Mouse (Mus musculus): Measurements from ENCODE around the gene Ccdc153. TPM values are rescaled to one million over a fixed set of nuclear protein-coding genes. Genes with fewer than 3 reads are reported as not detected.
A peak's percentile ranks its signal among the peaks of the same experiment; 100 is the strongest.

Ccdc153 gene
- polyA plus RNA-seq, 1 experiment from 2014 or later: not detected

- 44% methylated on average over 26 of the region's 26 CpGs for WGBS
- no peaks in the 10 kb centered on the region for H3K9me3 ChIP-seq
- DNase-seq (ENCODE audit: low spot score): peak; percentile 73
- H3K36me3 ChIP-seq (replicated peaks): no peaks in the 10 kb centered on the region
- H3K27ac ChIP-seq (replicated peaks): no peak overlapping the region
- H3K4me1 ChIP-seq: peaks cover 26% of the 10 kb centered on the region
- H3K27me3 ChIP-seq (replicated peaks; ENCODE audit: low read depth, poor library complexity, severe bottlenecking): peaks cover 30% of the 10 kb centered on the region
- H3K4me3 ChIP-seq: peak overlapping the region; percentile 26; the same call in 1 of the 2 replicates
Measured at GRCm38 (mm10) chr9:44249181-44250146, 9.0 kb downstream of the Ccdc153 start.

GRCm38 (mm10) chr9:44250445-44250844 lies 10.0 kb downstream of the Ccdc153 start:
- Histone ChIP-seq H3K9me3 (no peaks in the 10 kb centered on the region), H3K4me3 (no peak overlapping the region), H3K27ac (replicated peaks) (no peak overlapping the region), H3K36me3 (replicated peaks) (no peaks in the 10 kb centered on the region), H3K27me3 (replicated peaks; ENCODE audit: low read depth, poor library complexity, severe bottlenecking) (peaks cover 30% of the 10 kb centered on the region), H3K4me1 (peaks cover 36% of the 10 kb centered on the region)
- WGBS: 60% methylated on average over 4 of the region's 4 CpGs
- no peak for DNase-seq (ENCODE audit: low spot score)

- Histone ChIP-seq H3K27ac (replicated peaks) (no peak within 1 kb of the TSS), H3K4me1 (peaks cover 37% of the 10 kb centered on the region), H3K9me3 (no peaks in the 10 kb centered on the region), H3K4me3 (no peak within 1 kb of the TSS), H3K27me3 (replicated peaks; ENCODE audit: low read depth, poor library complexity, severe bottlenecking) (peaks cover 30% of the 10 kb centered on the region), H3K36me3 (replicated peaks) (no peaks in the 10 kb centered on the region)
- WGBS: 81% methylated on average over 10 of the region's 10 CpGs
- no peak for DNase-seq (ENCODE audit: low spot score)
Measured at GRCm38 (mm10) chr9:44251314-44251713, 10.8 kb downstream of the Ccdc153 start, which contains the start of gene Pdzd3. Gene Pdzd3 (minus strand): TSS chr9:44251471.

GRCm38 (mm10) chr9:44253441-44253840 lies 13.0 kb downstream of the Ccdc153 start:
- Histone ChIP-seq H3K27me3 (replicated peaks; ENCODE audit: low read depth, poor library complexity, severe bottlenecking) (peaks cover 30% of the 10 kb centered on the region), H3K4me1 (peaks cover 37% of the 10 kb centered on the region), H3K27ac (replicated peaks) (0 out of 2 replicates have a peak overlapping the region, but pooled peaks have one; percentile 48), H3K9me3 (no peaks in the 10 kb centered on the region), H3K4me3 (no peak overlapping the region), H3K36me3 (replicated peaks) (no peaks in the 10 kb centered on the region)
- WGBS: 81% methylated on average over 6 of the region's 6 CpGs
- no peak for DNase-seq (ENCODE audit: low spot score)

GRCm38 (mm10) chr9:44254508-44255135 lies 14.1 kb downstream of the Ccdc153 start:
- H3K4me3 ChIP-seq: no peak overlapping the region
- H3K9me3 ChIP-seq: no peaks in the 10 kb centered on the region
- H3K27ac ChIP-seq (replicated peaks): peak overlapping the region; percentile 48; the same call in 1 of the 2 replicates
- peaks cover 30% of the 10 kb centered on the region for H3K4me1 ChIP-seq
- H3K27me3 ChIP-seq (replicated peaks; ENCODE audit: low read depth, poor library complexity, severe bottlenecking): peaks cover 21% of the 10 kb centered on the region
- WGBS: 7% methylated on average over 5 of the region's 5 CpGs
- H3K36me3 ChIP-seq (replicated peaks): no peaks in the 10 kb centered on the region
- peak; percentile 44 for DNase-seq (ENCODE audit: low spot score)

GRCm38 (mm10) chr9:44255136-44255521 lies 14.7 kb downstream of the Ccdc153 start:
- Histone ChIP-seq H3K27ac (replicated peaks) (peak overlapping the region; percentile 20; the same call in 1 of the 2 replicates), H3K36me3 (replicated peaks) (no peaks in the 10 kb centered on the region), H3K4me1 (peaks cover 27% of the 10 kb centered on the region), H3K9me3 (no peaks in the 10 kb centered on the region), H3K4me3 (no peak overlapping the region), H3K27me3 (replicated peaks; ENCODE audit: low read depth, poor library complexity, severe bottlenecking) (peaks cover 15% of the 10 kb centered on the region)
- WGBS: 64% methylated on average over 6 of the region's 6 CpGs
- DNase-seq (ENCODE audit: low spot score): no peak

GRCm38 (mm10) chr9:44256213-44256612 lies 15.7 kb downstream of the Ccdc153 start:
- 0 out of 2 replicates have a peak, but pooled peaks cover 5% of the 10 kb centered on the region for H3K27me3 ChIP-seq (replicated peaks; ENCODE audit: low read depth, poor library complexity, severe bottlenecking)
- H3K27ac ChIP-seq (replicated peaks): no peak overlapping the region
- no peak for DNase-seq (ENCODE audit: low spot score)

GRCm38 (mm10) chr9:44259014-44259413 lies 18.5 kb downstream of the Ccdc153 start:
- Histone ChIP-seq H3K27ac (replicated peaks) (no peak overlapping the region), H3K36me3 (replicated peaks) (no peaks in the 10 kb centered on the region), H3K9me3 (no peaks in the 10 kb centered on the region), H3K4me1 (peaks cover 15% of the 10 kb centered on the region), H3K4me3 (no peak overlapping the region), H3K27me3 (replicated peaks; ENCODE audit: low read depth, poor library complexity, severe bottlenecking) (no peaks in the 10 kb centered on the region)
- WGBS: 85% methylated on average over 10 of the region's 10 CpGs
- no peak for DNase-seq (ENCODE audit: low spot score)

More at GRCm38 (mm10) chr9:44256213-44256612, 15.7 kb downstream of the Ccdc153 start:
- Histone ChIP-seq H3K36me3 (replicated peaks) (no peaks in the 10 kb centered on the region), H3K9me3 (no peaks in the 10 kb centered on the region), H3K4me1 (peaks cover 27% of the 10 kb centered on the region), H3K4me3 (no peak overlapping the region)
- 88% methylated on average over 8 of the region's 8 CpGs for WGBS

GRCm38 (mm10) chr9:44261388-44261787 lies 20.9 kb downstream of the Ccdc153 start:
- DNase-seq (ENCODE audit: low spot score): no peak
- Histone ChIP-seq H3K4me3 (no peak overlapping the region), H3K9me3 (no peaks in the 10 kb centered on the region), H3K27me3 (replicated peaks; ENCODE audit: low read depth, poor library complexity, severe bottlenecking) (peaks cover 3% of the 10 kb centered on the region; the same call in 1 of the 2 replicates), H3K27ac (replicated peaks) (no peak overlapping the region), H3K36me3 (replicated peaks) (no peaks in the 10 kb centered on the region), H3K4me1 (no peaks in the 10 kb centered on the region)
- 86% methylated on average over 14 of the region's 14 CpGs for WGBS

GRCm38 (mm10) chr9:44266478-44267226 lies 26.2 kb downstream of the Ccdc153 start:
- Histone ChIP-seq H3K4me3 (0 out of 2 replicates have a peak overlapping the region, but pooled peaks have one; percentile 60), H3K4me1 (peaks cover 11% of the 10 kb centered on the region), H3K27me3 (replicated peaks; ENCODE audit: low read depth, poor library complexity, severe bottlenecking) (peaks cover 18% of the 10 kb centered on the region), H3K36me3 (replicated peaks) (no peaks in the 10 kb centered on the region), H3K27ac (replicated peaks) (no peak overlapping the region), H3K9me3 (no peaks in the 10 kb centered on the region)
- 76% methylated on average over 8 of the region's 8 CpGs for WGBS
- DNase-seq (ENCODE audit: low spot score): no peak

- peak; percentile 34 for DNase-seq (ENCODE audit: low spot score)
- H3K27ac ChIP-seq (replicated peaks): peak overlapping the region; percentile 82
Measured at GRCm38 (mm10) chr9:44267319-44268026, 27.0 kb downstream of the Ccdc153 start.

More at GRCm38 (mm10) chr9:44267319-44268026, 27.0 kb downstream of the Ccdc153 start:
- peaks cover 18% of the 10 kb centered on the region for H3K27me3 ChIP-seq (replicated peaks; ENCODE audit: low read depth, poor library complexity, severe bottlenecking)
- H3K4me3 ChIP-seq: peak overlapping the region; percentile 60
- WGBS: 10% methylated on average over 23 of the region's 23 CpGs
- H3K9me3 ChIP-seq: no peaks in the 10 kb centered on the region
- H3K4me1 ChIP-seq: peaks cover 11% of the 10 kb centered on the region
- no peaks in the 10 kb centered on the region for H3K36me3 ChIP-seq (replicated peaks)
